Mouse (Mus musculus) kidney, embryonic 16.5 days (tissue): ENCODE data around the gene Shf. TPM values are rescaled to one million over a fixed set of nuclear protein-coding genes. Genes with fewer than 3 reads are reported as not detected.

Source experiments
- ATAC-seq: fragments of 200-750 bp; cut with Nextera tagmentation; 2 replicates; pipeline ENCODE4 v1.8.0; 2017; ENCODE audit warnings: moderate TSS enrichment; ENCODE audit not compliant: low FRiP score, low TSS enrichment
- H3K27ac ChIP-seq: fragments of 300-500 bp; sonication (generic); 2 replicates; pipeline ENCODE4 v1.5.1; 2014; ENCODE audit warnings: low read length
- H3K27me3 ChIP-seq: fragments of 300-500 bp; sonication (generic); 2 replicates; pipeline ENCODE4 v1.6.1; 2014; ENCODE audit warnings: low read length, control low read depth, mixed read lengths; ENCODE audit not compliant: insufficient read depth
- H3K36me3 ChIP-seq: fragments of 300-500 bp; sonication (generic); 2 replicates; pipeline ENCODE4 v1.6.1; 2014; ENCODE audit warnings: low read length, control low read depth, mixed read lengths; ENCODE audit not compliant: insufficient read depth
- H3K4me1 ChIP-seq: fragments of 300-500 bp; sonication (generic); 2 replicates; pipeline ENCODE4 v1.6.1; 2014; ENCODE audit warnings: low read length, control low read depth, mixed read lengths; ENCODE audit not compliant: insufficient read depth
- H3K4me2 ChIP-seq: fragments of 300-500 bp; sonication (generic); replicated peaks from 2 replicates; pipeline ENCODE4 v1.6.1; 2014; ENCODE audit warnings: low read depth, low read length
- H3K4me3 ChIP-seq: fragments of 300-500 bp; sonication (generic); 2 replicates; pipeline ENCODE4 v1.5.1; 2014; ENCODE audit warnings: mild to moderate bottlenecking, low read length
- H3K9ac ChIP-seq: fragments of 300-500 bp; sonication (generic); replicated peaks from 2 replicates; pipeline ENCODE4 v1.6.1; 2014; ENCODE audit warnings: low read length
- H3K9me3 ChIP-seq: fragments of 300-500 bp; sonication (generic); 2 replicates; pipeline ENCODE4 v1.6.1; 2016; ENCODE audit warnings: low read length, control low read depth
- WGBS: fragments of 180-500 bp; shearing (Covaris S2); extraction: QIAGEN DNeasy Blood & Tissue Kit; methylation state at CpG from one replicate; pipeline ENCODE4 v1.1.7; 2014; 5-methylcytosine and 5-hydroxymethylcytosine counted together
- polyA plus RNA-seq: library from polyadenylated mRNA; unstranded; fragments of >200 nt; fragmentation: Nextera tagmentation; extraction: Ambion mirVana; gene quantifications from 2 replicates; pipeline ENCODE4 v1.2.1, GENCODE M21; 2015

Shf gene
- polyA plus RNA-seq, 1 experiment from 2014 or later, result 2.0 TPM

- no peak overlapping the region for H3K9ac ChIP-seq
- H3K4me3 ChIP-seq, result no peak overlapping the region
- no peak overlapping the region for H3K4me2 ChIP-seq
- H3K9me3 ChIP-seq, result no peaks in the 10 kb centered on the region
- H3K27ac ChIP-seq, result no peak overlapping the region
- H3K4me1 ChIP-seq, result peaks cover 21% of the 10 kb centered on the region
- no peak for ATAC-seq
- 84% methylated on average over 13 of the region's 13 CpGs for WGBS
- H3K36me3 ChIP-seq, result 0 out of 2 replicates have a peak, but pooled peaks cover 6% of the 10 kb centered on the region
- H3K27me3 ChIP-seq, result no peaks in the 10 kb centered on the region
These were observed 6.1 kb downstream of the Shf start for GRCm38 (mm10) chr2:122362622-122363523.

- no peak overlapping the region for H3K9ac ChIP-seq
- 54% methylated on average over 10 of the region's 10 CpGs for WGBS
- no peak overlapping the region for H3K4me3 ChIP-seq
- H3K27ac ChIP-seq, result no peak overlapping the region
- H3K27me3 ChIP-seq, result no peaks in the 10 kb centered on the region
- H3K4me1 ChIP-seq, result peaks cover 13% of the 10 kb centered on the region
- H3K4me2 ChIP-seq, result no peak overlapping the region
- ATAC-seq, result no peak
- no peaks in the 10 kb centered on the region for H3K9me3 ChIP-seq
- H3K36me3 ChIP-seq, result peaks cover 10% of the 10 kb centered on the region; the same call in 1 of the 2 replicates
These were observed 6.9 kb downstream of the Shf start for GRCm38 (mm10) chr2:122361868-122362621.

DNA sequence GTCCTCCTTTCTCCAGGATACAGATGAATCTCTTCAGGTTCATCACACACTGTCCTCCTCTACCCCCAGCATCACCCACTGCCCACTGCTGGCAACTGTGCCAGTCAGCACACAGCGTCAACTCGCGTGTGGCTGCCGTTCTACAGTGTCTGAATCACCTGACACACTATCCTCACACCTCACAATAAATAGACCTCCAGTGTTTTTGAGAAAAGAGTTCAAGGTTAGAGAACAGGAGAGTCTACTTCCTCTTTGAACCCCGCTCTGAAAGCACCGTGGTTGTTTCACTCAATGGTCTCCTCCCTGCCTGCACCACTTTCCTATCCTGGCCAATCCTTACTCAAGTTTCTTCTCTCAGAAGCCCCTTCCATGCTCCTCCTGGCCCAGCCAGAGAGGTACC, 7.8 kb downstream of the Shf start:
- H3K4me2 ChIP-seq, result no peak overlapping the region
- H3K36me3 ChIP-seq, result peaks cover 12% of the 10 kb centered on the region; the same call in 1 of the 2 replicates
- no peaks in the 10 kb centered on the region for H3K27me3 ChIP-seq
- peaks cover 5% of the 10 kb centered on the region; the same call in 1 of the 2 replicates for H3K4me1 ChIP-seq
- H3K9ac ChIP-seq, result no peak overlapping the region
- 87% methylated on average over 6 of the region's 6 CpGs for WGBS
- H3K27ac ChIP-seq, result no peak overlapping the region
- H3K4me3 ChIP-seq, result no peak overlapping the region
- no peak for ATAC-seq
- no peaks in the 10 kb centered on the region for H3K9me3 ChIP-seq

DNA sequence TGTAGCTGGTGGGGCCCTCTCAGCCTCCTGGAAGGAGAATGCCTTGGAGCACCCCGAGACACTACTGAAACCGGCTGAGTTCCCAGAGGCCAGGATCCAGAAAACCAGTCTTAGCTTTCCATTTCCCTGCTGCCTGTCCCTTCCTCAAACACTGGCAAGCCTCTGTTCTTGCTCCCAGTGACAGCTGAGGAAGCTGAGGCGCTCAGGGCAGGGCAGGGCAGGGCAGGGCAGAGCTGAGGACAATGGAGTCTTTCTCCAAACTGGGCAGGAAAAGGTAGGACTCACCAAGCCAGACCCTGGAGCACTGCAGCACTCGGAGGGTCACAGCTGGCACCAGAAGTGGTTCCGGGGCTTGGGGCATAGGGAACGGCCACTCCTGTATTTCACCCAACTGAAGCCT, 8.7 kb downstream of the Shf start:
- Histone ChIP-seq H3K27ac (no peak overlapping the region), H3K9me3 (no peaks in the 10 kb centered on the region), H3K27me3 (no peaks in the 10 kb centered on the region), H3K36me3 (peaks cover 12% of the 10 kb centered on the region; the same call in 1 of the 2 replicates), H3K4me2 (no peak overlapping the region), H3K4me3 (no peak overlapping the region), H3K4me1 (no peaks in the 10 kb centered on the region), H3K9ac (no peak overlapping the region)
- ATAC-seq, result no peak
- 78% methylated on average over 6 of the region's 6 CpGs for WGBS

GRCm38 (mm10) chr2:122356187-122356586, 12.8 kb downstream of the Shf start:
- 77% methylated on average over 3 of the region's 3 CpGs for WGBS
- peaks cover 18% of the 10 kb centered on the region for H3K4me1 ChIP-seq
- no peak overlapping the region for H3K4me3 ChIP-seq
- no peak overlapping the region for H3K9ac ChIP-seq
- no peak overlapping the region for H3K4me2 ChIP-seq
- ATAC-seq, result no peak
- no peaks in the 10 kb centered on the region for H3K27me3 ChIP-seq
- H3K27ac ChIP-seq, result no peak overlapping the region
- H3K36me3 ChIP-seq, result peaks cover 5% of the 10 kb centered on the region; the same call in 1 of the 2 replicates
- no peaks in the 10 kb centered on the region for H3K9me3 ChIP-seq

DNA sequence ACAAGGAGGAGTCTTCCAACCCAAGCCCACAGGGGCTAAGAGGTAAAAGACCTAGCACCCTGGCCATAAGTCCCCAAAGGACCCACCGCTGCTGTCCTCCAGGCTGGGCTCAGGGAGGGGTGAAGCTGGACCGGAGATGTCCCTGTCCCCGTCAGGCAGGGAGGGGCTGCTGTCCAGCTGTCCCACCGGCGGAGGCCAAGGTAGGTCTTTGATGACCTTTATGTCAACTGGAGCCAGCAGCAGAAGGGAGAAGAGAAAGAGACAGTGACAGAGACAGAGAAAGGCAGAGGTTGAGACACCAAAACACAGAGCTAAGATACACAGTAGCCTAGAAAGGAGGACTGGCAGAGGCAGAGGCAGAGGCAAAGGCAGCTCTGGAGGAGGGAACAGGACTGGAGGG, 13.6 kb downstream of the Shf start:
- Histone ChIP-seq H3K27ac (no peak overlapping the region), H3K4me2 (no peak overlapping the region), H3K9ac (no peak overlapping the region), H3K4me3 (no peak overlapping the region), H3K36me3 (peaks cover 5% of the 10 kb centered on the region; the same call in 1 of the 2 replicates), H3K27me3 (no peaks in the 10 kb centered on the region), H3K4me1 (peaks cover 18% of the 10 kb centered on the region), H3K9me3 (no peaks in the 10 kb centered on the region)
- no peak for ATAC-seq
- WGBS, result 88% methylated on average over 5 of the region's 5 CpGs

DNA sequence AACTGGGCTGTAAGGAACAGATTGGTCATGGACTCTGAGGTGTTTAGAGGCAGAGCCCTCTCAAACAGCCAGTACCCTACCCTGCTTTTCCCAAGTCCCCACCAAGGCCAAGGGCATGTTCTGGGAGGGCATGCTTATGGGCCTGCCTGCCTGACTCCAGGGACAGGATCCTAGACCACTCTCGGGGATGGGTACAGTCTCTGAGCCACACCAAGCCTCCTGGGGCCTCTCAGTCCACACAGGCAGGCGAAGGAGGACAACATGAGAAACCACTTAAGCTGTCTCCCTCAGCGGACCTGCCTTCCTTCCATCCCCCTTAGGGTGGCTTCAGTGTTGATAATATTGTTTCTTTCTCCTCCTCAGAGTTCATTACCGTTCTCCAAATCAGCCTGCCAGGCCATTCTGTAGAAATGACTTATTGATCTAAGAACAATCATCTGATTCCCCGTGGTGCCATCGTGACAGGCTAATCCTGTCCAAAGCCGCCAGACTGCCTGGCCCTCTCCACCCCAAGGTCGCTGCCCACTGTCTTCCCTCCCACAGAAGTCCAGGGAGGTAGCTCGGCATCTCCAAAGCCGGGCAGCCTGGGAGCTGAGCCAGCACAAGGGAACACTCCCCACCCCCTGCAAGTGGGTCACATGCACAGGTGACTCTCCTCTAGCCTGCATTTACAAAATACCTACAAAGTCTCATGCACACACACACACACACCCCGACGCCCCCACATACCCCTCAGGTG, 14.6 kb downstream of the Shf start:
- ATAC-seq, result no peak
- Histone ChIP-seq H3K4me2 (no peak overlapping the region), H3K27ac (no peak overlapping the region), H3K27me3 (no peaks in the 10 kb centered on the region), H3K9ac (no peak overlapping the region), H3K4me3 (no peak overlapping the region), H3K4me1 (peaks cover 24% of the 10 kb centered on the region), H3K36me3 (peaks cover 5% of the 10 kb centered on the region; the same call in 1 of the 2 replicates), H3K9me3 (no peaks in the 10 kb centered on the region)
- WGBS, result 69% methylated on average over 12 of the region's 12 CpGs

GRCm38 (mm10) chr2:122353765-122354164, 15.2 kb downstream of the Shf start:
- Histone ChIP-seq H3K27me3 (no peaks in the 10 kb centered on the region), H3K27ac (no peak overlapping the region), H3K4me1 (peaks cover 29% of the 10 kb centered on the region), H3K4me2 (no peak overlapping the region), H3K4me3 (no peak overlapping the region), H3K9me3 (no peaks in the 10 kb centered on the region), H3K9ac (no peak overlapping the region), H3K36me3 (peaks cover 5% of the 10 kb centered on the region; the same call in 1 of the 2 replicates)
- ATAC-seq, result no peak
- 89% methylated on average over 8 of the region's 8 CpGs for WGBS

GRCm38 (mm10) chr2:122352992-122353391, 16.0 kb downstream of the Shf start:
- no peak overlapping the region for H3K4me3 ChIP-seq
- ATAC-seq, result no peak
- H3K9me3 ChIP-seq, result no peaks in the 10 kb centered on the region
- H3K36me3 ChIP-seq, result peaks cover 5% of the 10 kb centered on the region; the same call in 1 of the 2 replicates
- WGBS, result 50% methylated on average over 6 of the region's 6 CpGs
- no peak overlapping the region for H3K27ac ChIP-seq
- H3K4me2 ChIP-seq, result no peak overlapping the region
- H3K4me1 ChIP-seq, result peaks cover 33% of the 10 kb centered on the region
- H3K9ac ChIP-seq, result no peak overlapping the region
- H3K27me3 ChIP-seq, result no peaks in the 10 kb centered on the region
